Mouse (Mus musculus): ENCODE data around the gene Eaf1.
A peak's percentile ranks its signal among the peaks of the same experiment; 100 is the strongest.
"Not testable (repeated sequence)": the region's sequence is repeated elsewhere in the genome, so short reads cannot be mapped to it uniquely, and the experiment has no call there.

The Eaf1 gene

GRCm38 (mm10) chr14:31494349-31494974 lies at the start of gene Eaf1:
Gene Eaf1, plus strand, starts transcription at chr14:31494399.
- no peak for DNase-seq (ENCODE audit: low spot score)

DNA sequence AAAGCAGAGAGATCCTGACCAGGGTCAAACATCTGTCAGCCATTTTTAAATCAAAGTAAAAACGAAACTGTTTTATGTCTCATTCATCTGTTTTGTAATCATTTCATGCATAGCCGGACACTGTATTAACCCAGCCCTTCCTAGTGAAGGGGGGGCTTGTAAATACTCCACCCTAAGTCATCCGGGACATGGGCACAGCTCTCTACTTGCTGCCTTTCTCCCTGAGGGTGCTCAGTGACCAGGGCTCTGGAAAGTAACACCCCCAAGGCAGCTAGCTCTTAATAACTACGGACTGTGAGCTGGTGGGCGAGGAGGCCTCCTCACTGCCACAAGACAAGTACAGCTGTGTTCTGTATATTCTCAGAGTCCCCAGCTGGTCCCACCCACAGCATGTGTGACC lies 45.2 kb upstream of the Eaf1 start:
- DNase-seq (ENCODE audit: low spot score): no peak

- DNase-seq (ENCODE audit: low spot score): not testable (repeated sequence)
Observed at GRCm38 (mm10) chr14:31453946-31454345, 40.3 kb upstream of the Eaf1 start.

DNA sequence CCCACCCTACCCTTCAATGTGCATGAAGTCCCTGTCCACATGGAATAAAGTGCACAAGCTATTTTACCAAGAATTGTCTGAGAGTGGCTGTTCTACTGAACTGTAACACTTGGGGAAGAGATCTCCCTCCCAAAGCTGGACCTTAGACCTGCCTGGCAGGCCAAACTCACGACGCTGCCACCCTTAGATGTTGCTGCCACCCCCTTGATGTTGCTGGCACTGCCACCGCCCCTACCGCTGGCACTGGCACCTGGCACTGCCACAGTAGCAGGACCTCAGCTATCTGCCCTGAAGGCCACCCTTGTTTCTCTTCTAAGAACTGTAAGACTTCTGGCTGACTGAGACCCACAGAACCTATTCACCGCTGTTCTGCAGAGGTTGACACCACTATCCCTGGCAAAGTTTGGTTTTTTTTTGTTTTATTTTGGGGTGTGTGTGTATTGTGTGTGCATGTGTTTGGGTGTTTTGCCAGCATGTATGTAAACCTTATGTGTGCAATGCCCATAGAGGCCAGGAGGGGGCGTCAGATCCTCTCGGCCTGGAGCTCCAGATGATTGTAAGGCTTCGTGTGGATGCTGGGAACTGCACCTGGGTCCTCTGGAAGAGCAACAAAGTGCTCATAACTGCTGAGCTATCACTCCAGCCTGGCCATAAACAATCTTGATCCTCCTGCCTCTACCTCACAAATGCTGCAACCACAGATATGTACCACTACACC lies 39.2 kb upstream of the Eaf1 start:
- no peak for DNase-seq (ENCODE audit: low spot score)

- no peak for DNase-seq (ENCODE audit: low spot score)
Observed at GRCm38 (mm10) chr14:31456064-31456721, 38.0 kb upstream of the Eaf1 start.

GRCm38 (mm10) chr14:31458006-31458405 lies 36.2 kb upstream of the Eaf1 start:
- peak; percentile 33 for DNase-seq (ENCODE audit: low spot score)

DNA sequence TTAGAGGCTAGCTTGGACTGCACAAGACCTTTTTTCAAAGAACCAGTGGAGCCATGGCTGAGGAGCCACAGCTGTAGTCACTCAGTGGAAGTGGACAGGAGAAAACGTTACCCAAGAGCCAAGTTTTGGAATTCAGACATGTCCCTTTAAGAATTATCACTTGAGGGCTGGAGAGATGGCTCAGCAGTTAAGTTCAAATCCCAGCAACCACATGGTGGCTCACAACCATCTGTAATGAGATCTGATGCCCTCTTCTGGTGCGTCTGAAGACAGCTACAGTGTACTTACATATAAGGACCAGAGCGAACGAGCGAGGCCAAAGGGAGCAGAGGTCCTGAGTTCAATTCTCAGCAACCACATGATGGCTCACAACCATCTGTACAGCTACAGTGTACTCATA lies 32.0 kb upstream of the Eaf1 start:
- not testable (repeated sequence) for DNase-seq (ENCODE audit: low spot score)

GRCm38 (mm10) chr14:31462886-31463285 lies 31.3 kb upstream of the Eaf1 start:
- DNase-seq (ENCODE audit: low spot score): no peak

DNA sequence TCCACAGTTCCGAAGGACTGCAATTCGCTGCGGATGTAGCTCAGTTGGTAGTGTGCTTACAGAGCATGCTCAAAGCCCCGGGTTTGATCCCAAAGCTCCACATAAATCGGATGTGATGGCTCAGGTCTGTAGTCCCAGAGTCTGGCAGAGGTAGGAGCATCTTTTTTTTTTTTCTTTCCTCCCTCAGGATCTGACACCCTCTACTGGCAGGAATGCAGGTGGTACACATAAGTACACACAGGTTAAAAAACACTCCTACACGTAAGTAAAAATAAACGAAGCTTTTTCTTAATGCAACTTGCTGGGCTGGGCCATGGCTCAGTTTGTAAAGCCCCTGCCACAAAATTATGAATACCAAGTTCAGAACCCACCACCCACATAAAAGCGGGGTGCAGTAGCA lies 30.0 kb upstream of the Eaf1 start:
- DNase-seq (ENCODE audit: low spot score): peak; percentile 60

- no peak for DNase-seq (ENCODE audit: low spot score)
Observed at GRCm38 (mm10) chr14:31469711-31470110, 24.5 kb upstream of the Eaf1 start.

DNA sequence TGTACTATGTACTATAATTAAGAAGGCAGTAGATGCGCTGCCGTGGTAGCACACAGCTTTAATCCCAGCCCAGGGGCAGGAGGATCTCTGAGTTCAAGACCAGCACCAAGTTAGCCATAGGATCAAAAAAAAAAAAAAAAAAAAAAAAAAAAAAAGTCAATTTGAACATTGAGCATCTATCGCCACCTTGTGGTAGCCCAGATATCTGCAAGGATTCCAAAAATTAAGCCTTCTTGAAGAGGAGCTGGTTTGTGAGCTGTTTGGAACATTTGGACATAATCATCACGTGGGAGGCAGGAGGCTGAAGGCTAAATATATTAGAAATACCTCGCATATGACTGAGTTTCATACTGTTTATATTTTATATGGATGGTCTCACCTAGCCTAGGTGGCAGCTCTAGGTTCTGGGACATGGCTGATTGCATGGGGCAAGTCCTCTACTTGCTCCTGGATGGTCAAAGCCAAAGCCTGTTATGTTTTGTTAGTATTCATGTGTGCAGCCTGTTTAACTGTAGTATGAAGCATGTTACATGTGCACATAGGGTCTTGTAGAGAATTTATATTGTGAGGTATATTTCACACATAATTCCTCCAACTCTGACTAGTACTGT lies 21.6 kb upstream of the Eaf1 start:
- DNase-seq (ENCODE audit: low spot score): peak; percentile 75

DNA sequence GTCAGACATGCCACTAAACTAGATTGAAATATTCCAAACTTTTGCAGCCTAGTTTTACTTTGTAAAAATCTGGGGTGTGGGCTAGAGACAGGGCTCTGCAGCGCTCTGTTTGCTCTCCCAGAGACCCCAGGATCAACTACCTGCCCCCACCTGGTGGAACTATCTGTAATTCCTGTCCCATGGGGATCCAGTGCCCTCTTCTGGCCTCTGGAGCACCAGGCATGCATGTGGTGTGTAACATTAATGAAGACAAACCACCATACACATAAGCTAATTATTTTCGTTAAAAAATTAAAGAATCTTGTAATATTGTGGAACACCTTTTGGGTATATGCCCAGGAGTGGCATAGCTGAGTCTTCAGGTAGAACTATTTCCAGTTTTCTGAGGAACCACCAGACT lies 20.9 kb upstream of the Eaf1 start:
- DNase-seq (ENCODE audit: low spot score): no peak

DNA sequence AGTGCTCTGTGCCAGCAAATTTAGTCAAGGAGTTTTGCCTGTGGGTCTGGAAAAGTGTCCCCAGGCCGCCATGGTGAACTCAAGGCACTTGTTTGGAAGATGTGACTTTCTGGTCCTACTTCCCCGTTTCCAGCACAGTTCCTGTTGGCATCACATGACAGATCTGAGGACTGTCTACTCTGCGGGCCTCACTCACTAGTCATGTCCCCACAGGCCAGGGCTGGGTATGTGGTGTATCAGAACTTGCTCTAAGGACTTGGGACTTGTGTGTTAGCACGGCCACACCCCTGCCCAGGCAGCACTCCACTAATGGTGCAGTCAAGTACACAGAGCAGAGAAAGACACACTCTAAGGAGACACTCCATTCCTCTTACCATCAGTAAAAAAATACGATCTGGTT lies 11.8 kb upstream of the Eaf1 start:
- DNase-seq (ENCODE audit: low spot score): no peak

GRCm38 (mm10) chr14:31486465-31486864 lies 7.7 kb upstream of the Eaf1 start:
- DNase-seq (ENCODE audit: low spot score): no peak

- DNase-seq (ENCODE audit: low spot score): no peak
Observed at GRCm38 (mm10) chr14:31488055-31488454, 6.1 kb upstream of the Eaf1 start.

- no peak for DNase-seq (ENCODE audit: low spot score)
Observed at GRCm38 (mm10) chr14:31493901-31494300, 298 bp upstream of the Eaf1 start.

DNA sequence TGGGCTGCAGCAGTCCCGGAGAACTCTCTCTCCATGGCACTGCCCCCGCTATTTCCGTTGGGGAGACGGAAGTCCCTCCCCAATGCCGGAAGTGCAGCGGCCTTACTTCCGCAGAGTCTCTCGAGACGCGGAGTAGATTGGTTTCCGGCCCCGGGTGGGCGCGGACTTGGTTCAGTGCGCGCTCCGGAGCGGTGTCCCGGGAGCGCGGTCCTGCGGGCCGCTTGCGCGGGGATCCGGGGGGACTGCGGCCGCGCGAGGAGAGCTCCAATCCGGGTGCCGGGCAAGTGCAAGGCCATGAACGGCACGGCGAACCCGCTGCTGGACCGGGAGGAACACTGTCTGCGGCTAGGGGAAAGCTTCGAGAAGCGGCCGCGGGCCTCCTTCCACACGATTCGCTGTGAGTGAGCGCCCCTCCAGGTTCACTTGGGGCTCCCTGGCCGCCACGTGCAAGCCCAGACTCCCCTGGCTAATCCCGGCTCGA lies 816 bp downstream of the Eaf1 start, which contains the start of gene Mettl6:
TSS of gene Mettl6 (minus strand) at position 66 of the 481 bp plus-strand sequence.
- DNase-seq (ENCODE audit: low spot score): peak; percentile 95

GRCm38 (mm10) chr14:31495538-31495937 lies 1.3 kb downstream of the Eaf1 start:
- DNase-seq (ENCODE audit: low spot score): no peak

- DNase-seq (ENCODE audit: low spot score): peak; percentile 26
Observed at GRCm38 (mm10) chr14:31496241-31496646, 2.0 kb downstream of the Eaf1 start.

DNA sequence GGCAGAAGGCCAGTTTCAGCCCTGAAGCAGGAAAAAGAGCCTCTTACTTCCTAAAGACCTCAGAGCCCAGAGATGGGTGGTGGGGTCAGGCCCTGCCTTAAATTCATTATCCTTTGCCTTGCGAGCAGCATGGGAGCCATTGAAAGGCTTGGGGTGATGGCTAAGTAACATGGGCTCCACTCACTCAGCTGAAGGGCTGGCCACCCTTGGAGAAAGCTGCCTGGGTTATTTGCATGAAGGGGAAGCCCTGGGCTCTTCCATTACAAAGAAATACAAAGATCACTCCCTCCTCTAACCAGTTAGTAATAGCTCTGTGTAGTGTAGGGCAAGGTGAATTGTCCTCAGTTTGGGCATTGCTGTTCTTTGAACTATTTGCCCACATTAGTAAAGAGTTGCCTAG lies 5.3 kb downstream of the Eaf1 start:
- DNase-seq (ENCODE audit: low spot score): no peak

GRCm38 (mm10) chr14:31503406-31503805 lies 9.2 kb downstream of the Eaf1 start:
- DNase-seq (ENCODE audit: low spot score): no peak

DNA sequence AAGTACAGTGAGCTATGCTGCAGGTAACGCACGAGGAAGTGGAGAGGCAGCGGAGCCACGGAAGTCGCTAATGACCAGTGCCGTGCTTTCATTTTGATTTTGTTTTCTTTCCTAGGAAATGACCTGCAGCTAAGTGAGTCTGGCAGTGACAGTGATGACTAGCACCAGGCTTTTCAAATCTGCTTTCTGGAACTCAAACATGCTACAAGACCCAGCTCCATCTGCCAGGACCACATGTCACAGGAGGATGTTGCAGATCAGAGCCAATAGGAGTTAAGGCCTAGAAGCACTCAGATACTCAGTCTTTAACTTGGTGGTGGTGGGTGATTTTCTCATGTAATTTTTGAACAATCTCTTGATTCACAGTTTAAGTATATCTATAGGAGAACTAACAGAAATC lies 12.3 kb downstream of the Eaf1 start:
- no peak for DNase-seq (ENCODE audit: low spot score)

- no peak for DNase-seq (ENCODE audit: low spot score)
Observed at GRCm38 (mm10) chr14:31509911-31510310, 15.7 kb downstream of the Eaf1 start.

Measured in embryo, embryonic 10 days (tissue).